Mouse (Mus musculus) bone marrow macrophage, adult 2 months (primary cell): ENCODE data around the gene Egln1. TPM values are rescaled to one million over a fixed set of nuclear protein-coding genes. Genes with fewer than 3 reads are reported as not detected.

Source experiments
- H3K27ac ChIP-seq: 2 replicates; pipeline ENCODE4 v1.5.1; 2012; ENCODE audit warnings: low read depth, low read length; ENCODE audit not compliant: insufficient read depth
- H3K4me1 ChIP-seq: 2 replicates; pipeline ENCODE4 v1.6.1; 2012; ENCODE audit warnings: low read length; ENCODE audit not compliant: control insufficient read depth, insufficient read depth
- H3K4me3 ChIP-seq: 2 replicates; pipeline ENCODE4 v1.5.1; 2012; ENCODE audit warnings: mild to moderate bottlenecking, low read length, moderate library complexity; ENCODE audit not compliant: insufficient read depth
- CTCF ChIP-seq: IDR thresholded peaks from 2 replicates; pipeline ENCODE4 v1.5.1; 2012; ENCODE audit warnings: low read depth, mild to moderate bottlenecking, low read length, moderate library complexity
- POLR2A ChIP-seq: IDR thresholded peaks from 2 replicates; pipeline ENCODE4 v1.6.1; 2012; ENCODE audit warnings: mild to moderate bottlenecking, low read depth, low read length, borderline replicate concordance
- polyA plus RNA-seq: library from polyadenylated mRNA; stranded (reverse); fragments of >200 nt; gene quantifications from 2 replicates; pipeline ENCODE4 v1.2.4, GENCODE M21; 2012; ENCODE audit not compliant: missing spikeins, insufficient read depth, insufficient read length

Egln1 gene
- polyA plus RNA-seq, 1 experiment: 27.7 TPM

- peak overlapping the region; percentile 99 for H3K4me3 ChIP-seq
- H3K27ac ChIP-seq: peak overlapping the region; percentile 7; the same call in 1 of the 2 replicates
- no peak for TF ChIP-seq CTCF
- no peak for TF ChIP-seq POLR2A
- peaks cover 38% of the 10 kb centered on the region for H3K4me1 ChIP-seq
Measured at GRCm38 (mm10) chr8:124863729-124864128, 85.4 kb downstream of the Egln1 start.

GRCm38 (mm10) chr8:124863163-124863677, 85.9 kb downstream of the Egln1 start:
- no peak for TF ChIP-seq CTCF
- TF ChIP-seq POLR2A: no peak
- Histone ChIP-seq H3K4me1 (peaks cover 33% of the 10 kb centered on the region), H3K4me3 (peak overlapping the region; percentile 99), H3K27ac (peak overlapping the region; percentile 73)

- Histone ChIP-seq H3K4me3 (peak within 1 kb of the TSS; percentile 99), H3K27ac (peak within 1 kb of the TSS; percentile 73), H3K4me1 (peaks cover 28% of the 10 kb centered on the region)
- TF ChIP-seq POLR2A (no peak), CTCF (no peak)
Measured at GRCm38 (mm10) chr8:124862321-124863162, 86.6 kb downstream of the Egln1 start, which contains the start of the genes Gnpat and 2810004N23Rik. Gene Gnpat (plus strand): TSS chr8:124863033. Gene 2810004N23Rik (minus strand): TSS chr8:124863120.

GRCm38 (mm10) chr8:124860188-124860587, 88.9 kb downstream of the Egln1 start:
- no peak overlapping the region for H3K4me3 ChIP-seq
- H3K4me1 ChIP-seq: peaks cover 13% of the 10 kb centered on the region
- no peak overlapping the region for H3K27ac ChIP-seq
- no peak for TF ChIP-seq CTCF
- TF ChIP-seq POLR2A: no peak

GRCm38 (mm10) chr8:124859466-124859865, 89.7 kb downstream of the Egln1 start:
- no peak for TF ChIP-seq POLR2A
- no peak for TF ChIP-seq CTCF
- H3K4me3 ChIP-seq: no peak overlapping the region
- peaks cover 6% of the 10 kb centered on the region for H3K4me1 ChIP-seq
- H3K27ac ChIP-seq: no peak overlapping the region

Other genes with a start within 250 kb of the Egln1 start
- 30.6 and 33.5 TPM in 2 replicates for gene Ttc13, start 227.3 kb downstream of the Egln1 start, polyA plus RNA-seq
- 3.9 and 4.5 TPM in 2 replicates for gene Arv1, start 227.2 kb downstream of the Egln1 start, polyA plus RNA-seq
- not detected in 2 replicates for gene Fam89a, start 197.5 kb downstream of the Egln1 start, polyA plus RNA-seq
- 0.09 TPM in 1 of 2 replicates, not detected in the other for gene Trim67, start 156.2 kb downstream of the Egln1 start, polyA plus RNA-seq
- 33.4 and 34.6 TPM in 2 replicates for gene Gnpat, start 86.3 kb downstream of the Egln1 start, polyA plus RNA-seq
- 12.8 and 16.6 TPM in 2 replicates for gene 2810004N23Rik, start 86.2 kb downstream of the Egln1 start, polyA plus RNA-seq
- 11.8 and 12.4 TPM in 2 replicates for gene Exoc8, start 51.6 kb downstream of the Egln1 start, polyA plus RNA-seq
- 14.1 and 14.5 TPM in 2 replicates for gene Sprtn, start 51.4 kb downstream of the Egln1 start, polyA plus RNA-seq
- 32.7 and 36.9 TPM in 2 replicates for gene Tsnax, start 63.7 kb upstream of the Egln1 start, polyA plus RNA-seq
- 2.8 and 4.1 TPM in 2 replicates for gene Disc1, start 104.9 kb upstream of the Egln1 start, polyA plus RNA-seq